Mouse (Mus musculus) embryonic facial prominence, embryonic 14.5 days (tissue): Measurements from ENCODE around the gene Rpl3l. TPM values are rescaled to one million over a fixed set of nuclear protein-coding genes. Genes with fewer than 3 reads are reported as not detected.
A peak's percentile ranks its signal among the peaks of the same experiment; 100 is the strongest.

Source experiments
- ATAC-seq: fragments of 200-750 bp; cut with Nextera tagmentation; 2 replicates; pipeline ENCODE4 v1.8.0; 2017; ENCODE audit warnings: low read depth, moderate number of reproducible peaks, moderate TSS enrichment
- DNase-seq: peaks from one replicate; pipeline ENCODE4 v3.0.0-alpha.2; 2015; ENCODE audit warnings: low spot score
- H3K27ac ChIP-seq: fragments of 300-500 bp; sonication (generic); replicated peaks from 2 replicates; pipeline ENCODE4 v1.5.1; 2014; ENCODE audit warnings: low read depth, mild to moderate bottlenecking, low read length, moderate library complexity
- H3K27me3 ChIP-seq: fragments of 300-500 bp; sonication (generic); replicated peaks from 2 replicates; pipeline ENCODE4 v1.6.1; 2014; ENCODE audit warnings: low read length; ENCODE audit not compliant: control insufficient read depth, insufficient read depth
- H3K36me3 ChIP-seq: fragments of 300-500 bp; sonication (generic); 2 replicates; pipeline ENCODE4 v1.6.1; 2014; ENCODE audit warnings: low read length, mixed read lengths; ENCODE audit not compliant: control insufficient read depth, insufficient read depth
- H3K4me1 ChIP-seq: fragments of 300-500 bp; sonication (generic); 2 replicates; pipeline ENCODE4 v1.6.1; 2014; ENCODE audit warnings: antibody characterized with exemption, low read length; ENCODE audit not compliant: control insufficient read depth, insufficient read depth
- H3K4me2 ChIP-seq: fragments of 300-500 bp; sonication (generic); 2 replicates; pipeline ENCODE4 v1.6.1; 2014; ENCODE audit warnings: low read depth, mild to moderate bottlenecking, low read length, moderate library complexity, mixed read lengths
- H3K4me3 ChIP-seq: fragments of 300-500 bp; sonication (generic); 2 replicates; pipeline ENCODE4 v1.5.1; 2014; ENCODE audit warnings: low read depth, mild to moderate bottlenecking, low read length
- H3K9ac ChIP-seq: fragments of 300-500 bp; sonication (generic); 2 replicates; pipeline ENCODE4 v1.6.1; 2014; ENCODE audit warnings: low read depth, mild to moderate bottlenecking, low read length, moderate library complexity, mixed read lengths
- H3K9me3 ChIP-seq: fragments of 300-500 bp; sonication (generic); 2 replicates; pipeline ENCODE4 v1.6.1; 2016; ENCODE audit warnings: low read length; ENCODE audit not compliant: control insufficient read depth
- WGBS: fragments of 180-500 bp; shearing (Covaris S2); extraction: QIAGEN DNeasy Blood & Tissue Kit; methylation state at CpG from one replicate; pipeline ENCODE4 v1.1.7; 2014; 5-methylcytosine and 5-hydroxymethylcytosine counted together
- polyA plus RNA-seq: library from polyadenylated mRNA; unstranded; fragments of >200 nt; fragmentation: Nextera tagmentation; extraction: Ambion mirVana; gene quantifications from 2 replicates; pipeline ENCODE4 v1.2.1, GENCODE M21; 2014

Gene Rpl3l
- polyA plus RNA-seq, 1 experiment from 2014 or later: 0.39 TPM

DNA sequence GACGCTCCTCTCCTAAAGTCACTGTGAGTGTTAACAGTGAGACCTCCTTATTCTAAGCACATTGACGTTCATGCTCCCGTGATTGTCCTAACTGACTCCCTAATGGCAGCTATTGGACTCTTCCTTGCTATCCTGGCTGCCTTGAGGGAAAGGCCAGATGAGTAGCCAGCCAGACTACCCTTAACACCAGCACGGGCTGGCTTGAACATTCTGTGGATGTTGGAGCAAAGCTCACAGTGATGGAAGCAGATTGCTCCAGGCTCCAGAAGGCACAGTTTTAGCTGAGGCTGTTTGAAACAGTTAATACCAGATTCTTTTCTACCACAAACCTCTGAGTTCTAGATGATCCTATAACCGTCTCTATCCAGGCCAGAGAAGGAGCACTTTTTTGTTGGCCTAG is 16.3 kb downstream of the Rpl3l start:
- ATAC-seq: no peak
- Histone ChIP-seq H3K4me3 (no peak overlapping the region), H3K4me2 (no peak overlapping the region), H3K27ac (no peak overlapping the region), H3K27me3 (no peaks in the 10 kb centered on the region), H3K9me3 (no peaks in the 10 kb centered on the region), H3K36me3 (0 out of 2 replicates have a peak, but pooled peaks cover 10% of the 10 kb centered on the region), H3K4me1 (peaks cover 8% of the 10 kb centered on the region; the same call in 1 of the 2 replicates), H3K9ac (no peak overlapping the region)
- WGBS: 78% methylated on average over 5 of the region's 5 CpGs
- no peak for DNase-seq

DNA sequence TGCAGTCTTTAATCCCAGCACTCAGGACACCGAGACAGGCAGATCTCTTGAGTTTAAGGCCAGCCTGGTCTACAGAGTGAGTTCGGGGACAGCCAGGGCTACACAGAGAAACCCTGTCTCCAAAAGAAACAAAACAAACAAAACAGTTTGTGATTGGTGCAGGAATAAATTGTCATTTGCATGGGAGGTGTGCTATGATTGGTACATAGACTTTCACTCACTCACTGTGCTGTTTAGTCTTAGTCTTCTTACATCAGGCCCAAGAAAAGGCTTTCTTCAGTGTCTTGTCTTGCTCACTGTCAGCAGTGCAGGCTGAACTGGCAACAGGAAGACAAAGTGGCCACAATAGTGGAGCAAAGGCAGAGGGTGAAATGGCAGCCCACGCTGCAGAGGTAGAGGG is 16.8 kb downstream of the Rpl3l start:
- no peak overlapping the region for H3K27ac ChIP-seq
- H3K4me1 ChIP-seq: peaks cover 8% of the 10 kb centered on the region; the same call in 1 of the 2 replicates

GRCm38 (mm10) chr17:24745526-24746497 is 18.2 kb downstream of the Rpl3l start:
- no peak overlapping the region for H3K27ac ChIP-seq

More for the DNA sequence above, 16.8 kb downstream of the Rpl3l start:
- Histone ChIP-seq H3K9ac (no peak overlapping the region), H3K27me3 (no peaks in the 10 kb centered on the region), H3K9me3 (no peaks in the 10 kb centered on the region), H3K4me2 (no peak overlapping the region), H3K4me3 (no peak overlapping the region), H3K36me3 (0 out of 2 replicates have a peak, but pooled peaks cover 10% of the 10 kb centered on the region)
- ATAC-seq (no peak), DNase-seq (no peak)
- WGBS: 76% methylated on average over 3 of the region's 3 CpGs

GRCm38 (mm10) chr17:24746986-24747385 is 19.4 kb downstream of the Rpl3l start:
- peak; percentile 68 for DNase-seq
- Histone ChIP-seq H3K36me3 (no peaks in the 10 kb centered on the region), H3K9ac (no peak overlapping the region; the same call in 1 of the 2 replicates), H3K4me2 (no peak overlapping the region), H3K4me1 (peaks cover 8% of the 10 kb centered on the region; the same call in 1 of the 2 replicates), H3K4me3 (no peak overlapping the region), H3K27me3 (peaks cover 20% of the 10 kb centered on the region), H3K27ac (peak overlapping the region; percentile 52; the same call in 1 of the 2 replicates), H3K9me3 (no peaks in the 10 kb centered on the region)
- 24% methylated on average over 4 of the region's 4 CpGs for WGBS
- ATAC-seq: peak; percentile 56

More at GRCm38 (mm10) chr17:24745526-24746497, 18.2 kb downstream of the Rpl3l start:
- ATAC-seq (peak; percentile 89), DNase-seq (peak; percentile 94)
- Histone ChIP-seq H3K4me2 (no peak overlapping the region), H3K4me1 (peaks cover 8% of the 10 kb centered on the region; the same call in 1 of the 2 replicates), H3K9me3 (no peaks in the 10 kb centered on the region), H3K27me3 (peaks cover 9% of the 10 kb centered on the region), H3K36me3 (0 out of 2 replicates have a peak, but pooled peaks cover 6% of the 10 kb centered on the region), H3K4me3 (no peak overlapping the region), H3K9ac (no peak overlapping the region)
- 14% methylated on average over 7 of the region's 7 CpGs for WGBS

DNA sequence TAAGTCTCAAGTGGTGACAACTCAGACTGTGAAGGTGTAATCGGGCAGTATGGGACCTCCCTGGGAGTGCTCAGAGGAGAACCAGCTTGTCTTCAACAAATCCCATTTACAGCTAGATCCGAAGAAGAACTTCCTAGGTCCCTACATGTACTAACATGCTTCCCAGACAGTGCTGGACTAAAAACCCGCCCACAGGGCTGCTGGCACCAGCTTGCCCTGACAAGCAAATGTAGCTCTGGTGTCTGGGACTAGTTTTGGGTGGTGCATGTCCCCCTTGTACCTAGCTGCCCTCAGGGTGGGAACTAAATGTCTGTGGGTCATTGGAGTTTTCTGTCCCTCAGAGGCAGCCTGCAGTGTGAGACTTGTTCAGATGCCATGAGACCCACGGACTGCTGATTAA is 23.9 kb downstream of the Rpl3l start:
- no peak overlapping the region for H3K9ac ChIP-seq

GRCm38 (mm10) chr17:24752415-24753394 is 25.1 kb downstream of the Rpl3l start, which contains the start of gene Hs3st6:
Hs3st6 (plus strand) TSS chr17:24752988.
- Histone ChIP-seq H3K27ac (no peak within 1 kb of the TSS), H3K4me1 (peaks cover 21% of the 10 kb centered on the region; the same call in 1 of the 2 replicates), H3K9ac (peak within 1 kb of the TSS; percentile 61), H3K9me3 (no peaks in the 10 kb centered on the region), H3K4me3 (peak within 1 kb of the TSS; percentile 56), H3K36me3 (no peaks in the 10 kb centered on the region), H3K4me2 (peak within 1 kb of the TSS; percentile 94), H3K27me3 (peaks cover 47% of the 10 kb centered on the region)
- ATAC-seq: peak; percentile 92
- WGBS: under 1% methylated on average over 26 of the region's 82 CpGs
- peak; percentile 29 for DNase-seq

More for the DNA sequence above, 23.9 kb downstream of the Rpl3l start:
- Histone ChIP-seq H3K4me3 (no peak overlapping the region), H3K27me3 (peaks cover 47% of the 10 kb centered on the region), H3K4me1 (peaks cover 29% of the 10 kb centered on the region; the same call in 1 of the 2 replicates), H3K4me2 (peak overlapping the region; percentile 18; the same call in 1 of the 2 replicates), H3K27ac (no peak overlapping the region), H3K36me3 (no peaks in the 10 kb centered on the region), H3K9me3 (no peaks in the 10 kb centered on the region)
- DNase-seq (peak; percentile 47), ATAC-seq (no peak)
- WGBS: 20% methylated on average over 4 of the region's 4 CpGs

- H3K4me2 ChIP-seq: no peak overlapping the region
- H3K4me1 ChIP-seq: peaks cover 20% of the 10 kb centered on the region; the same call in 1 of the 2 replicates
- WGBS: 85% methylated on average over 1 of the region's 1 CpGs
- H3K9ac ChIP-seq: no peak overlapping the region
- H3K36me3 ChIP-seq: no peaks in the 10 kb centered on the region
- no peak overlapping the region for H3K4me3 ChIP-seq
- no peak overlapping the region for H3K27ac ChIP-seq
- no peak for ATAC-seq
- no peaks in the 10 kb centered on the region for H3K9me3 ChIP-seq
- DNase-seq: no peak
- peaks cover 26% of the 10 kb centered on the region for H3K27me3 ChIP-seq
Observed at GRCm38 (mm10) chr17:24757394-24757793, 29.8 kb downstream of the Rpl3l start.

- 21% methylated on average over 5 of the region's 5 CpGs for WGBS
- H3K27ac ChIP-seq: peak overlapping the region; percentile 39; the same call in 1 of the 2 replicates
- H3K4me1 ChIP-seq: peaks cover 26% of the 10 kb centered on the region
- H3K9ac ChIP-seq: no peak overlapping the region
- H3K4me2 ChIP-seq: no peak overlapping the region
- peak; percentile 67 for DNase-seq
- no peaks in the 10 kb centered on the region for H3K9me3 ChIP-seq
- H3K36me3 ChIP-seq: no peaks in the 10 kb centered on the region
- no peaks in the 10 kb centered on the region for H3K27me3 ChIP-seq
- no peak overlapping the region for H3K4me3 ChIP-seq
- ATAC-seq: peak; percentile 53; the same call in 1 of the 2 replicates
Observed at GRCm38 (mm10) chr17:24761121-24761520, 33.5 kb downstream of the Rpl3l start.
